Mouse (Mus musculus) intestine, embryonic 16.5 days (tissue): ENCODE results near the gene Psd. TPM values are rescaled to one million over a fixed set of nuclear protein-coding genes. Genes with fewer than 3 reads are reported as not detected.

Source experiments
- ATAC-seq: fragments of 200-750 bp; cut with Nextera tagmentation; 2 replicates; pipeline ENCODE4 v1.8.0; 2017; ENCODE audit warnings: moderate TSS enrichment, moderate library complexity
- H3K27ac ChIP-seq: fragments of 300-500 bp; sonication (generic); 2 replicates; pipeline ENCODE4 v1.5.1; 2014; ENCODE audit warnings: mild to moderate bottlenecking, low read length
- H3K27me3 ChIP-seq: fragments of 300-500 bp; sonication (generic); replicated peaks from 2 replicates; pipeline ENCODE4 v1.6.1; 2014; ENCODE audit warnings: low read length, control low read depth, mixed read lengths; ENCODE audit not compliant: control insufficient read depth, insufficient read depth
- H3K36me3 ChIP-seq: fragments of 300-500 bp; sonication (generic); 2 replicates; pipeline ENCODE4 v1.6.1; 2014; ENCODE audit warnings: low read length, control low read depth; ENCODE audit not compliant: control insufficient read depth, insufficient read depth
- H3K4me1 ChIP-seq: fragments of 300-500 bp; sonication (generic); 2 replicates; pipeline ENCODE4 v1.6.1; 2014; ENCODE audit warnings: low read length, control low read depth, mixed read lengths; ENCODE audit not compliant: control insufficient read depth, insufficient read depth
- H3K4me2 ChIP-seq: fragments of 300-500 bp; sonication (generic); 2 replicates; pipeline ENCODE4 v1.6.1; 2014; ENCODE audit warnings: low read depth, low read length, control low read depth
- H3K4me3 ChIP-seq: fragments of 300-500 bp; sonication (generic); 2 replicates; pipeline ENCODE4 v1.5.1; 2014; ENCODE audit warnings: mild to moderate bottlenecking, low read length
- H3K9ac ChIP-seq: fragments of 300-500 bp; sonication (generic); 2 replicates; pipeline ENCODE4 v1.6.1; 2014; ENCODE audit warnings: low read depth, low read length
- H3K9me3 ChIP-seq: fragments of 300-500 bp; sonication (generic); 2 replicates; pipeline ENCODE4 v1.6.1; 2016; ENCODE audit warnings: low read length, control low read depth; ENCODE audit not compliant: control insufficient read depth
- WGBS: fragments of 180-500 bp; shearing (Covaris S2); extraction: QIAGEN DNeasy Blood & Tissue Kit; methylation state at CpG from one replicate; pipeline ENCODE4 v1.1.7; 2014; 5-methylcytosine and 5-hydroxymethylcytosine counted together
- polyA plus RNA-seq: library from polyadenylated mRNA; unstranded; fragments of >200 nt; fragmentation: Nextera tagmentation; extraction: Ambion mirVana; gene quantifications from 2 replicates; pipeline ENCODE4 v1.2.1, GENCODE M21; 2015

Gene Psd
- polyA plus RNA-seq, 1 experiment from 2014 or later, result 13.2 TPM

DNA sequence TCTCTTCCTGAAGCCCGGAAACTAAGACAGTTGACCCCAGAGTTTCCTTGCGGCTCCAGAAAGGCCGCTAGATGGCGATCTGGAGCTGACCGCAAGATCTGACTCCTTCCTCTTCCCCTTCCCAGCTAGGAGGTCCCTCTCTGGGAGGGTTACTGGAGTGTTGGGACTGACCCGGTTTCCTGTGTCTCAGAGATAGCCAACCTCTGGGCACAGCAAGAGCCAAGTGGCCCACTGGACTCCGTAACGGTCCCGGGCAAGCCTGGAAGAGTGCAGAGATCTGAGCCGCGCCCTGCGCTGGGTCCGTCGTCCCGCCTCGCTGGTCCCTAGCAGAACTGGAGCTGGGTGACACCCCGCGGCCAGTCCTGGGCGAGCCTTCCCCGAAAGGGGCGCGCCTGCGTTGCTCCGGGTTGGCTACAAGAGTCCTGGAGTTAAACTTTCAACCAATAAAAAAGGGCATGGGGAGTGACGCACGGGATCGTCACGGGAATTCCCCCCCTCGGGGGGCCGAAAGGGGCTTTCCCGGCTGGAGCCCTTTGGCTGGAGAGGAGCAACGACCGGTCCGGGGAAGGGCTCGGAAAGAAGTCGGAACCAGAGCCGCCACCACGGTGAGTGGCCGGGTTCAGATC lies 22.6 kb downstream of the Psd start, which contains the start of gene Nfkb2:
Gene Nfkb2, plus strand, starts transcription at position 105 of the 626 bp plus-strand sequence.
- whole genome bisulfite sequencing, result under 1% methylated on average over 39 of the region's 39 CpGs

DNA sequence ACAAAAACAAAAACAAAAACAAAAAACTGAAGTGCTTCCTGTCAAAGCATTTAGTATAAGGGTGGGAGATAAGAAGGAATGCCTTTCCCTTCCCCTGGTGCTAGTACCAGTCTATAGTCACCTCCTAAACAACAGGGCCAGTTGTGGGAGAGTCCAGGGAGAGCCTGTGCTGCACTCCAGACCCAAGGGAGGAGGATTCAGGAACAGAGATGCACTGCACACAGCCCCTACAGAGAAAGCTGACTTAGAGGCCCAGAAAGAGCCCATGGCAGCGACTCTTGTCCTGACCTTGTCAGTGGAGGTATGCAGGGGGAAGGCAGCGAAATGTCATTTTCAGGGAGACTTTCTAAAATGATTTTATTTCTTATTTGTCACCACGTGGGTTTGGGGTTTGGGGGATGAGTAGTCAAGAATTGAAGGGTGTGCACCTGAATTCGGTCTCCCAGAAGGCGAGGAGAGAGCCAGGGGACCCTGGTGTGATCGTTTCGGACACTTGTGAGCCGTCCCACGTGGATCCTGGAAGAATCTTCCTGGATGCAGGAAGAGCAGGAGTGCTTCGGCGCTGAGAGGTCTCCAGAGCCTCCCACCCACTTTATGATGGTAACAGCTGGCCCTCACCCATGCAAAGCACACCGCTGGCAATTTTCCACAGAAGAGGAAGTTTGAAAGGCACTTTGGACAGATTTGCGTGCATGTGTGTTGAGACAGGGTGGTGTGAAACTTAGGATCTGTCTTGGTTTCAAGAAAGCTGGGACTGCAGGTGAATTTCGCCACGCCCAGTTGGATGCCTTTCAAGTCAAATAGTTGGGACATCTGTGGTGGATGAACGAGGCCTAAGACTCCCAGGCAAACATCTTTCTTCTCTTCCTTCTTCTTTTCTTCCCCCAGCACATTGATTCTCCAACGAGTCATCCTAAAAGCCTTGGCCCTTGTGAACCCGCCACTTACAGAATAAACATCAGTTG lies 23.4 kb downstream of the Psd start:
- Histone ChIP-seq H3K9ac (peak overlapping the region; percentile 79), H3K4me3 (peak overlapping the region; percentile 81), H3K4me2 (peak overlapping the region; percentile 98), H3K36me3 (no peaks in the 10 kb centered on the region), H3K4me1 (peaks cover 18% of the 10 kb centered on the region), H3K27me3 (peaks cover 5% of the 10 kb centered on the region; the same call in 1 of the 2 replicates), H3K27ac (peak overlapping the region; percentile 83; the same call in 1 of the 2 replicates), H3K9me3 (no peaks in the 10 kb centered on the region)
- 50% methylated on average over 18 of the region's 18 CpGs for WGBS
- no peak for ATAC-seq

More for the DNA sequence above, 22.6 kb downstream of the Psd start, which contains the start of gene Nfkb2:
- Histone ChIP-seq H3K4me1 (peaks cover 25% of the 10 kb centered on the region), H3K4me3 (peak within 1 kb of the TSS; percentile 81), H3K9me3 (no peaks in the 10 kb centered on the region), H3K27me3 (peaks cover 5% of the 10 kb centered on the region; the same call in 1 of the 2 replicates), H3K27ac (peak within 1 kb of the TSS; percentile 83), H3K9ac (peak within 1 kb of the TSS; percentile 79), H3K36me3 (no peaks in the 10 kb centered on the region), H3K4me2 (peak within 1 kb of the TSS; percentile 98)
- ATAC-seq, result peak; percentile 94

DNA sequence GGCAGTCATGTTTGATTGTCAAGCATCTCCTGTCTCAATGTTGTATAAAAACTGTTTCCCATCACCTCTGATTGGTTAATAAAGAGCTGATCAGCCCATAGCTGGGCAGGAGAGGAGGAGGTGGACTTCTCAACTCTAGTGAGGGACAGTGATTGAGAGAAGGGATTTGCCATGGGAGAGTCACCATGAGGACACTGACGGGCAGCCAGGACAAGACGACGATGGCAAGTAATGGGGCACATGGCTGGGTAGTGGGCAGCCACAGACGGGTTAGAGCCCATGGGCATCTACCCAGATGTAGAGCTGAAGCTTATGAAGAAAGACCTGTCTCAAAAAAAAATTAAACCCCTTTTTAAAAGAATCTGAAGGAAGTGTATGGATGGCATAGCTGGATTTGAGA lies 24.4 kb downstream of the Psd start:
- Histone ChIP-seq H3K9me3 (no peaks in the 10 kb centered on the region), H3K36me3 (no peaks in the 10 kb centered on the region), H3K27me3 (no peaks in the 10 kb centered on the region), H3K4me1 (peaks cover 15% of the 10 kb centered on the region), H3K9ac (no peak overlapping the region), H3K4me3 (no peak overlapping the region), H3K27ac (no peak overlapping the region), H3K4me2 (no peak overlapping the region)
- 88% methylated on average over 4 of the region's 4 CpGs for WGBS
- no peak for ATAC-seq

DNA sequence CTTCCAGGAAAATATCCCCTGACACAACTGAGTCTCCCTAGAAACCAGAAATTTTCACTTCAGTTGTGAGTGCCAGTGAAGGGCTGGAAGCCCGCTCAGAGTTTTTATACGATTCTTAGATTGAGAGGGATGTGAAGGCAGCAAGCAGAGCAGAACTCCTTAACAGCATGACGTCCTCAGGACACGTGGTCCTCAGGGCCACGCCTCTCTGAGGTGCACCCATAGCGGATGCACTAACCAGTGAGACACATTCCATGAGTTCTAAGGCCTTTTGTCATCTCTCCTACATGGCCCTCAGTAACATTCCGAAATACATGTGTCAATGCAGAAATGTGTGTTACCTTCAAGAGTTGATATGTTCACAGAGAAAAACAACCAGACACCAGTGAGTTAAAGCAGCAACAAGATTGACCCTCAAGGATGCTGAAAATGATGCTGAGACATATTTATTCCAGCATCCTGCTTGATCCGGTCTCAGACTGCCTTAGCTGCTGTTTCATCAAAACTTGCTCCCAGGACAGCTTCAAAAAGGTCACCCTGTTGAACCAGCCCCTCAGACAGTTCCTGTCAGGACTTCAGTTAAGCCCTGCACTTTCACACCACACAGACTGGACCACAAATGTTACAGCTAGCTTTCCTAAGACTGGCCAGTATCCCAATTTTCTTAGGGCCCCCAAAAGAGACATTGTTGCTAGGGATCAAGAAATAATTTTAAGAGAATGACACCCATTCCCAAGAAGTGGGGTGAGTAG lies 26.5 kb downstream of the Psd start:
- Histone ChIP-seq H3K36me3 (no peaks in the 10 kb centered on the region), H3K9ac (no peak overlapping the region), H3K4me2 (no peak overlapping the region), H3K27me3 (no peaks in the 10 kb centered on the region), H3K4me1 (peaks cover 7% of the 10 kb centered on the region), H3K9me3 (no peaks in the 10 kb centered on the region), H3K4me3 (no peak overlapping the region), H3K27ac (no peak overlapping the region)
- no peak for ATAC-seq
- 41% methylated on average over 8 of the region's 8 CpGs for WGBS

DNA sequence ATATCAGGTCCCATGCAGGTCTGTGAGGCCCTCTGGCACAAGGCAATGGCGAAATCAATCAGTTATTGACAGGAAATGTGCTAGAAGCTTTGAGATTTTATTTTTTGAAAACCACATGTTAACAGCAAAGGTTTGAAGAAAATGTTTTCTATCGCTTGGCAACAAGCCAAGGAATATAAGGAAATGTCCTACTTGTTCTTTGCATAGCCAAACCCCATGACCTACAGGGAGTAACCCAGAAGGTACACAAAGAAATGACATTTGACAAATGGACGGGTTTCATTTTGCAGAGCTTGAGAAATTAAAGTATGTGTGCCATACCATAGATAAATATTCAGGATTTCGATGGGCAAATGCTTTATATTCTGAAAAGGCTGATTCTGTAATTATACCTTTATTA lies 30.0 kb downstream of the Psd start:
- WGBS, result 62% methylated on average over 4 of the region's 4 CpGs
- H3K4me2 ChIP-seq, result no peak overlapping the region
- no peaks in the 10 kb centered on the region for H3K36me3 ChIP-seq
- no peaks in the 10 kb centered on the region for H3K27me3 ChIP-seq
- no peak overlapping the region for H3K27ac ChIP-seq
- H3K9me3 ChIP-seq, result no peaks in the 10 kb centered on the region
- H3K4me3 ChIP-seq, result no peak overlapping the region
- H3K4me1 ChIP-seq, result no peaks in the 10 kb centered on the region
- ATAC-seq, result no peak
- H3K9ac ChIP-seq, result no peak overlapping the region

DNA sequence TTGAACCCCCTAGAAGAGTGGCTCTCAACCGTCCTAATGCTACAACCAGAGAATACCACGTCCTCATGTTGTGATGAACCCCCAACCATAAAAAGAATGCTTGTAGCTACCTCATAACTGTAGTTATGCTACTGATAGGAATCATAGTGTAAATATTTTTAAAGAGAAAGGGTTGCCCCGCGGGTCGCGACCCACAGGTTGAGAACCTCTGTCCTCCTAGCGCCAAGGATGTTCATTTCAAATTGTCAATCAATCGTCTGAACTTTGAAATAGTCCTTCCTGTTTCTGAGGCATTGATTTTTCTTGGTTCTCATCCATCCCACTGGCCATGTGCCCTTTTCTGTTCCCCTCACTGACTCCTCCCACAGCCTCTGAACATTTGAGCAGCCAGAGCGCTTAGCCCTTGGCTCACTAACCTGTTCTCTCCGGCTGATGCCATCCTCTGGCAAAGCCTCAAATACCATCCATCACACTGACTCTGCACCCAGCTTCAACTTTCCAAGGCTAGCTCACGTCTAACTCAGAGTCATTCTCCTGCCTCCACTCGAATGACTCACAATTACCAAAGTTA lies 36.3 kb downstream of the Psd start:
- Histone ChIP-seq H3K4me1 (no peaks in the 10 kb centered on the region), H3K9ac (no peak overlapping the region), H3K36me3 (no peaks in the 10 kb centered on the region), H3K4me3 (no peak overlapping the region), H3K9me3 (no peaks in the 10 kb centered on the region), H3K4me2 (no peak overlapping the region), H3K27me3 (no peaks in the 10 kb centered on the region), H3K27ac (no peak overlapping the region)
- ATAC-seq, result no peak
- 63% methylated on average over 12 of the region's 12 CpGs for WGBS

DNA sequence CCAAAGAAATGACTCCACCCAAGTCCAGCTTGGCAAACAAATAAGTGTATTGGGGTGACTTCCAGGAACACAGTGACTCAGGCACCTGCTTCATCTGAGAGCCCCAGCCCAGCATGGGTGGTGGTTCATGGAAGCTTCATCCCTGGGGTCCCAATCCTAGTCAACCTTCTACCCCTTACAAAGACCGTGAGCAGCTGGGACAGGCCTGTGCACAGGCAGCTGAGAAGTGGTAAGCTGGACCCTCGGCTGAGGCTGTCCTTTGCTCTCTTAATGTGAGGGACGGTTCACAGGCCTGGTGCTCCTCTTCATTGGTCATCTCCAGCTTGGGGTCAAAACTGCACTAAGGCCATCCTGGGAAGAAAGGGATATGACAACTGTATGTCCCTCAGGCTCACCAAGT lies 39.4 kb downstream of the Psd start:
- Histone ChIP-seq H3K4me3 (no peak overlapping the region), H3K9me3 (no peaks in the 10 kb centered on the region), H3K27ac (no peak overlapping the region), H3K27me3 (no peaks in the 10 kb centered on the region), H3K36me3 (peaks cover 5% of the 10 kb centered on the region), H3K9ac (no peak overlapping the region), H3K4me1 (no peaks in the 10 kb centered on the region), H3K4me2 (no peak overlapping the region)
- WGBS, result 85% methylated on average over 3 of the region's 3 CpGs
- no peak for ATAC-seq

DNA sequence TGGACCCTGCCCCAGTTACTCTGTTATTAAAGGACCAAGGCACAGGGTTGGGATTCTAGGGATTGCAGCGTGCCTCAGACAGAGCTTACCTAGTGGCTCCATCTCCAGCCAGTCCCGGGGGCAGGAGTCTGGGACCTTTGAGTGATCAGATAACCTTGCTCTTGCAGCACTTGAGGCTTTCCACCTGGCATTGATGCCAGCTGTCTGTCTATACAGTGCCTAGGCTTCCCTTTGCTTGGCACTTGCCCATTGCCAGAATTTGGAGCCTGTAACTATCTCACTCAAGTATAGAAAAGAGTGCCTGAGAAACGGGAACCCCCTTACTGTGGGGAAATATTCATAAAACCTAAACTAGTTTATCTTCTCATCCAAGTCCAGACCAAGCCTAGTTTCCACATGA lies 40.0 kb downstream of the Psd start:
- H3K9me3 ChIP-seq, result no peaks in the 10 kb centered on the region
- no peak overlapping the region for H3K27ac ChIP-seq
- no peak overlapping the region for H3K9ac ChIP-seq
- peaks cover 11% of the 10 kb centered on the region for H3K36me3 ChIP-seq
- no peaks in the 10 kb centered on the region for H3K27me3 ChIP-seq
- ATAC-seq, result no peak
- H3K4me1 ChIP-seq, result no peaks in the 10 kb centered on the region
- H3K4me3 ChIP-seq, result no peak overlapping the region
- 92% methylated on average over 3 of the region's 3 CpGs for WGBS
- no peak overlapping the region for H3K4me2 ChIP-seq

DNA sequence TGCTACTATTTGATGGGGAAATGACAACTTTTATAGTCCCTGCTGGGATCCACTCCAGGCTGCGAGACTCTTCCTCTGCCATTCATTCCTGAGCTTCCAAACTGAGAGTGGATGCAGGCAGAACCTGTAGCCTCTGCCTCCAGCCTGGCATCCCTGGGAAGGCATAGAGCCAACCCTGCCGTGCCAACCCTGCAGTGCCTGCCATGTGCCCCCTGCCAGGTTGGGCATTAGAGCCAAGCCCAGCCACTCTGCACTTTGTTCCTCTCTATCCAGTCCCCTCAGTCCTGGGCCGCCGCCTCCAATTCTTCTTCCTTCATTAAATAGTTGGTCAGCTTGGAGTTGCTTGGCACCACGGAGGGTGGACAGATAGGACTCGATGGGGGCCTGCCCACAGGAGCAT lies 40.9 kb downstream of the Psd start:
- Histone ChIP-seq H3K36me3 (peaks cover 11% of the 10 kb centered on the region), H3K4me2 (no peak overlapping the region), H3K9ac (no peak overlapping the region), H3K27me3 (no peaks in the 10 kb centered on the region), H3K9me3 (no peaks in the 10 kb centered on the region), H3K4me3 (no peak overlapping the region), H3K27ac (no peak overlapping the region), H3K4me1 (no peaks in the 10 kb centered on the region)
- 82% methylated on average over 6 of the region's 6 CpGs for WGBS
- no peak for ATAC-seq
